Mouse (Mus musculus): Measurements from ENCODE around the gene Zfp704.

- TF ChIP-seq CTCF (IDR thresholded peaks at IDR 0.05; ENCODE audit: control insufficient read depth, insufficient read depth, insufficient replicate concordance, low read depth, low read length) (no peak), POLR2A (IDR thresholded peaks at IDR 0.05; ENCODE audit: control insufficient read depth, low read depth, low read length) (no peak)
Observed at GRCm38 (mm10) chr3:9629951-9630350, 20.1 kb upstream of the Zfp704 start.
